ENCODE assay signal across 33 mouse cellular contexts in the genomic region with DNA sequence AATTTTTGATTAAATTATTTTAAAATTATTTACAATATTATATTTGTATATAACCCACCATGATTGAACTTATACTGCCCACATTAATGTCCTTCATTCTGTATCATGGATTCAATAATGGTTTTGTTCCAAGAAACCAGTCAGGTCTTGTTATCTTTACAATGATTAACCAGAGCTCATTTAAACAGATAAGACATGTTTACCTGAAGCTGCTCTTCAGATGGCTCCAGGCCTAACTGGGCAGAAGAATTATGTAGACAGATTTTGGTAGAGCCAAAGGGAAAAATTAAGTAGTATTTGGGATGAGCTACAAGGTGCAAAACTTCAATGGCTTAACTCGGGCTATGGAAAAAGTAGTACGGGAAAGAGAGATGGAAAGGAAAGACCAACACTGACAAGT.
"Had no signal": no experiment of that assay in that cellular context is flagged by ENCODE, and none has a peak within 500 bp of the region (broad histone marks: within the 10 kb centered on the region; RNA-seq: fewer than 3 reads in every experiment).

No protein-coding gene starts in this region.

- H3K9me3 ChIP-seq: heart, embryonic 10.5 days; heart, embryonic 12.5 days; heart, embryonic 13.5 days; heart, embryonic 15.5 days; hindbrain, embryonic 10.5 days; hindbrain, embryonic 12.5 days; hindbrain, embryonic 13.5 days; hindbrain, embryonic 15.5 days had no signal

- H3K4me2 ChIP-seq: heart, embryonic 11.5 days; heart, embryonic 12.5 days; heart, embryonic 13.5 days; heart, embryonic 15.5 days; hindbrain, embryonic 12.5 days; hindbrain, embryonic 13.5 days; hindbrain, embryonic 14.5 days; hindbrain, embryonic 15.5 days had no signal

- H3K4me3 ChIP-seq: heart, adult 2 months; heart, embryonic 10.5 days; heart, embryonic 12.5 days; heart, embryonic 13.5 days; heart, embryonic 15.5 days; hindbrain, embryonic 10.5 days; hindbrain, embryonic 12.5 days; hindbrain, embryonic 13.5 days; hindbrain, embryonic 15.5 days; layer of hippocampus, adult 2 months; left cerebral cortex, adult 2 months had no signal

- H3K9ac ChIP-seq: heart, embryonic 12.5 days; heart, embryonic 13.5 days; heart, embryonic 15.5 days; hindbrain, embryonic 12.5 days; hindbrain, embryonic 13.5 days; hindbrain, embryonic 14.5 days; hindbrain, embryonic 15.5 days had no signal

- DNase-seq: heart, adult 2 months; heart, postnatal 10 days; heart, postnatal 14 days; heart, postnatal 36 days; heart, postnatal 4 days; kidney, adult 11 months; kidney, adult 18-20 months; kidney, adult 2 months; kidney, adult 8-10 months; kidney, adult 9 months; kidney, postnatal 10 days; kidney, postnatal 14 days; kidney, postnatal 25 days; kidney, postnatal 36 days; kidney, postnatal 4 days; layer of hippocampus, adult 9-11 months; layer of hippocampus, postnatal 36 days had no signal

- H3K36me3 ChIP-seq: heart, embryonic 10.5 days; heart, embryonic 12.5 days; heart, embryonic 13.5 days; heart, embryonic 15.5 days; hindbrain, embryonic 10.5 days; hindbrain, embryonic 12.5 days; hindbrain, embryonic 13.5 days; hindbrain, embryonic 15.5 days had no signal

- H3K27ac ChIP-seq: heart, adult 2 months; heart, embryonic 10.5 days; heart, embryonic 13.5 days; heart, embryonic 15.5 days; hindbrain, embryonic 10.5 days; hindbrain, embryonic 12.5 days; hindbrain, embryonic 13.5 days; hindbrain, embryonic 14.5 days; hindbrain, embryonic 15.5 days; hindbrain, postnatal 0 days; kidney, postnatal 0 days; layer of hippocampus, adult 2 months; left cerebral cortex, adult 2 months had no signal

- H3K27me3 ChIP-seq: heart, embryonic 12.5 days; heart, embryonic 13.5 days; heart, embryonic 15.5 days; hindbrain, embryonic 12.5 days; hindbrain, embryonic 13.5 days; hindbrain, embryonic 15.5 days had no signal

- H3K4me1 ChIP-seq: heart, embryonic 10.5 days; heart, embryonic 12.5 days; heart, embryonic 15.5 days; hindbrain, embryonic 10.5 days; hindbrain, embryonic 12.5 days; hindbrain, embryonic 13.5 days; hindbrain, embryonic 15.5 days had no signal

- ATAC-seq: hindbrain, embryonic 16.5 days; hindbrain, postnatal 0 days; inflammation-experienced regulatory T-cells, adult 6 months had no signal
